Mouse (Mus musculus): ENCODE measurements at regions not wholly inside any gene's neighbourhood (a gene's known extent, or its start where the extent isn't known, plus 50 kb on each side); places are given as distances from the start of the nearest gene placed in this dataset.

- DNase-seq = no peak
Observed at GRCm38 (mm10) chr17:78023507-78024355, 176.3 kb upstream of the Crim1 start.

DNA sequence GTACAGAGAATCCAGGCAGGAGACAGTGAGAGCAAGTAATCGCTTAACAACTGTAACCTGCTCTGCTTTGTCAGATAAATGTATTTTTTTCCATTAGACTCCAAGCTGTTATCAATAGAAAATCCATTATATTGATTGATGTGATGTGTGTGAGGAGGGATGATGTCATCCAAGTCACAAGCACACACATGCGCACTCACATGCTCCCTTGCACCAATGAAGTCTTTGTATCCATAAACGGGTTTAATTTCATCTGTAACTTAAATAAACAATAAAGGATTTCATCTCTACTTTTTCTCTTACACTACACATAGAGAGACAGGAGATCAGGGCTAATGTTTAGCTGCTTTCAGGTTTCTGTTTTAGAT is 175.7 kb upstream of the Crim1 start:
- no peak for DNase-seq

GRCm38 (mm10) chr17:78025294-78025693 is 174.8 kb upstream of the Crim1 start:
- no peak for DNase-seq

GRCm38 (mm10) chr17:78035648-78036047 is 164.4 kb upstream of the Crim1 start:
- DNase-seq = peak in 1 of 2 experiments; percentile 9

- no peak for DNase-seq
Observed at GRCm38 (mm10) chr17:78040338-78040737, 159.7 kb upstream of the Crim1 start.

DNA sequence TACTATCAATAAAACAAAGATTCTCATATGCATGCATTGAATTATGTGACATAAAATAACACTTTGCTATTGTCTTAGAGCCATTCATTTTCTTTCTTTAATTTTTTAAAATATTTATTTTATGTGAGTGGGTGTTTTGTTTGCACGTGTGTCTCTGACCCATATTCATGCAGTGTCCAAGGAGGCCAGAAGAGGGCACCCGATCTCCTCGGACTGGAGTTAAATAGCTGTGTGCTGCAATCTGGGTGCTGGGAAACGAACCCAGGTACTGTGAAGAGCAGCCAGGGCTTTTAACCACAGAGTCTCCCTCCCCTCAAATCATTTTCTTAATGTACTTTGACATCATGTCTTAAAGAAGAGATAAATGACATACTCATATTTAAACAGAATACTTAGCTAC is 158.8 kb upstream of the Crim1 start:
- peak in 1 of 2 experiments; percentile 3 for DNase-seq

DNA sequence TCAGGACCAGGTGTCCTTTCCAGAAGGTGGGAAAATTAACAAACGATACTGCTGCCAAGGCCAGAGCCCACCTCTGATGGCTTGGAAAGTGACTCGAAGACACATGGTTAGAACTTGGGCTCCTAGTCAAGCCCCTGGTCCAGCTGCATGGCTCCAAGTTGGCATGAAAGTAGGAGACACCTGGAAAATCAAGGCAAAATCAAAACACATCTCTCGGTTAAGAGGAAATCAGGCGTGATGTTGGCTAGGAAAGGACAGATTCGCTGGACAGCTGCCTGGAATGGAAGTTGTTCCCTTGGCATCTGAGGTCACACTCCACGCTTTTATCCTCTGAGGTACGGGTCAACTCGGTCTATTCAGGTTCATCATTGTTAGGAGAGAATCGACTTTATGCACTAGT is 150.3 kb upstream of the Crim1 start:
- DNase-seq = no peak

- DNase-seq = no peak
Observed at GRCm38 (mm10) chr17:78050203-78050602, 149.8 kb upstream of the Crim1 start.

DNA sequence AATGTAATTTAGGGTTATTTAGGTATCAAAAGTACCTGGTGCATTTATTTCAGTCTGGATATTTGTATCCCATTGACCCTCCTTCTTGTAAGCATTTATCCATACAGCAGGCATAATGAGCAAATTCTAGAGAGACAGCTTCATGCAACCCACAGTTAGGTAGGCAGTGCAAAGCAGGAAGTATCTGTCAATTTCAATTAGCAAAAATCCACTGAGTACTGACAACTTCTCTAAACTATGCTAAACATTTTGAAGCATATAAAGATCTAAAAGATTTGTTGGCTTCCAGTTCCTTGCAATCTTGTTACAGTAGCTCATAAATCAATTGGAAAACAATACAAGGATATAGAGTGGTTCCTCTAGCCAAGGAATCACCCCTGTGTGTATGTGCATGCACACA is 124.2 kb upstream of the Crim1 start:
- DNase-seq = no peak

- DNase-seq = no peak
Observed at GRCm38 (mm10) chr17:78078381-78078780, 121.7 kb upstream of the Crim1 start.

- DNase-seq = no peak
Observed at GRCm38 (mm10) chr17:78084419-78084818, 115.6 kb upstream of the Crim1 start.

DNA sequence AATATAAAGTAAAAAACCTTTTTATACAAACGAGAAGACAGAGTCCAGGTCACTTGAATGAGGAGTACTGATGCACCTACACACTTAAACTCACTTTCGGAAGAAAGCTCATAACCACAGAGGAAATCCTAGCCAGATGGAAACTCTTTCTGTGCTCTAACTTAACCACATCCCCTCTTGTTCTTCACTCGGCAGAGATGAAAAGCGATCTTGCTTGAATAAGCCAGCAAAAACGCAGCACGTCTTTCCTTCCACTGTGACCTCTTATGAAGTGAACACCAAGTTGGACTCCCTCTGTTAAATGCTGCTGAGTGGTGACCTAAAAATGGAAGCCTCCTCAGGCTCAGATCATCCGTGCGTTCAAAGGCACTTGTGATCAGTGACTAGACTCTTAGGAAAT is 113.1 kb upstream of the Crim1 start:
- DNase-seq = no peak

- DNase-seq = no peak
Observed at GRCm38 (mm10) chr17:78097699-78098098, 102.3 kb upstream of the Crim1 start.

DNA sequence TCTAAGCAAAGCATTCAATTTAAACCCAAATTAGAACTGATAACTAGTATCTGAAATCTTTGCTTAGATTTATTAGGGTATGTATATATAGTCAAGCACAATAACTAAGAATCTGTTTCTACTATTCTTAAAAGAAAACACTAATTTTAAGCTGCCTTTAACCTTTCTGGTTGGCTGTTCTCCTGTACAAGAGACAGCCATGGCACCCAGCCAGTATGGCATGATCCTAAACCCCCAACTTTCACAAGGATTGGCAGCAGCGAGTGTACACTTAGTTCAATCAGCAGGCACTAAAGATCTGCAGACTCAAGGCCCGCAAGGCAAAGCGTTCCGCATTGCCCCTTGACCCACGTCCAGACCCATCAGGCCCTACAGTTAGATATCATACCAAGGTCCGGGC is 91.3 kb upstream of the Crim1 start:
- no peak for DNase-seq

- no peak for DNase-seq
Observed at GRCm38 (mm10) chr17:78109364-78110222, 90.5 kb upstream of the Crim1 start.

GRCm38 (mm10) chr17:78132116-78132515 is 67.9 kb upstream of the Crim1 start:
- no peak for DNase-seq

GRCm38 (mm10) chr17:78137986-78138385 is 62.1 kb upstream of the Crim1 start:
- DNase-seq = no peak

- DNase-seq = no peak
Observed at GRCm38 (mm10) chr17:78140660-78141059, 59.4 kb upstream of the Crim1 start.

- DNase-seq = no peak
Observed at GRCm38 (mm10) chr17:78141136-78141535, 58.9 kb upstream of the Crim1 start.

DNA sequence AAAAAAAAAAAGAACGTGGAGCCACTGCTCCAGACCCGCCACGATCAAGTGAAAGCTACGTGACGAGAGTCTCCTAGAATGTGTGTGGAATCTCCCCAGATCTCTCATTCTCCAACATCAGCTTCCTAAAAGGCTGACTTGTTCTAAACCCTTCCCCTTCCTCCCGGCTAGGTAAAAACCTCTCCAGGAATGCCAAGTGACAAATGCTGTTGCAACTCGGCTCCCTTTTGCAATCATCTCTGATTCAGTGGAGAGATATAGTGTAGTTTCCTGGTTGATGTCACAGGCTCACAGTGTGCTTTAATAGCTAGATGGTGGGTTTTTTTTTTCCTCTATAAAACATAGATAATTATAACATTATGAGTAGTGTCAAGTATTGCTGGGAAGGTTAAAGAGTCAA is 57.6 kb upstream of the Crim1 start:
- no peak for DNase-seq

DNA sequence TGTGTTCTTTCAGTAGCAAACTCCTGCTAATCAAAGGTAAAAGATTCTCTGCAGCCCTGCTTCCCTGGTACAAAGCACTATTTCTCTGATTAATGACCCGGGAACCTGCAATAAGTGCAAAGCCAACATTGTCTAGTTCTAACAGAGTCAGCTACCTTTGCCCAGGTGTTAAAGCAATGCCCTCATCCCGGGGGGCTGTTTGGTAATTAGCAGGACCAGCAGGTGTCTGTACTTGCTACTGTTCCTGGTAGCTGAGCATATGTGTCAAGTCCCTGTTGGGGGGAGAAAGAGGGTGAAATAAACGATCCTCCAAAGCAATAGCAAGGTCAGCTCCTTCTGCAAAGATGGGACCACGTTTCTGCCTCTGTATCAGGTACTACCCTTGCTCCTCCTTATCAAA is 54.7 kb upstream of the Crim1 start:
- DNase-seq = no peak

Data from kidney, postnatal 4 days (tissue).